Mouse (Mus musculus) kidney, embryonic 16.5 days (tissue): ENCODE measurements at regions not wholly inside any gene's neighbourhood (a gene's known extent, or its start where the extent isn't known, plus 50 kb on each side); places are given as distances from the start of the nearest gene placed in this dataset.

Experiments used
- ATAC-seq: fragments of 200-750 bp; cut with Nextera tagmentation; 2 replicates; pipeline ENCODE4 v1.8.0; 2017; ENCODE audit warnings: moderate TSS enrichment; ENCODE audit not compliant: low FRiP score, low TSS enrichment
- H3K27ac ChIP-seq: fragments of 300-500 bp; sonication (generic); 2 replicates; pipeline ENCODE4 v1.5.1; 2014; ENCODE audit warnings: low read length
- H3K27me3 ChIP-seq: fragments of 300-500 bp; sonication (generic); 2 replicates; pipeline ENCODE4 v1.6.1; 2014; ENCODE audit warnings: low read length, control low read depth, mixed read lengths; ENCODE audit not compliant: insufficient read depth
- H3K36me3 ChIP-seq: fragments of 300-500 bp; sonication (generic); 2 replicates; pipeline ENCODE4 v1.6.1; 2014; ENCODE audit warnings: low read length, control low read depth, mixed read lengths; ENCODE audit not compliant: insufficient read depth
- H3K4me1 ChIP-seq: fragments of 300-500 bp; sonication (generic); 2 replicates; pipeline ENCODE4 v1.6.1; 2014; ENCODE audit warnings: low read length, control low read depth, mixed read lengths; ENCODE audit not compliant: insufficient read depth
- H3K4me2 ChIP-seq: fragments of 300-500 bp; sonication (generic); replicated peaks from 2 replicates; pipeline ENCODE4 v1.6.1; 2014; ENCODE audit warnings: low read depth, low read length
- H3K4me3 ChIP-seq: fragments of 300-500 bp; sonication (generic); 2 replicates; pipeline ENCODE4 v1.5.1; 2014; ENCODE audit warnings: mild to moderate bottlenecking, low read length
- H3K9ac ChIP-seq: fragments of 300-500 bp; sonication (generic); replicated peaks from 2 replicates; pipeline ENCODE4 v1.6.1; 2014; ENCODE audit warnings: low read length
- H3K9me3 ChIP-seq: fragments of 300-500 bp; sonication (generic); 2 replicates; pipeline ENCODE4 v1.6.1; 2016; ENCODE audit warnings: low read length, control low read depth
- WGBS: fragments of 180-500 bp; shearing (Covaris S2); extraction: QIAGEN DNeasy Blood & Tissue Kit; methylation state at CpG from one replicate; pipeline ENCODE4 v1.1.7; 2014; 5-methylcytosine and 5-hydroxymethylcytosine counted together

- Histone ChIP-seq H3K9ac (no peak overlapping the region), H3K4me1 (no peaks in the 10 kb centered on the region), H3K4me3 (no peak overlapping the region), H3K9me3 (no peaks in the 10 kb centered on the region), H3K4me2 (no peak overlapping the region), H3K36me3 (no peaks in the 10 kb centered on the region), H3K27ac (no peak overlapping the region), H3K27me3 (no peaks in the 10 kb centered on the region)
- no peak for ATAC-seq
- 70% methylated on average over 3 of the region's 3 CpGs for WGBS
Measured at GRCm38 (mm10) chr7:67895166-67895565, 57.5 kb upstream of the Igf1r start.

GRCm38 (mm10) chr7:67892917-67893316 lies 59.7 kb upstream of the Igf1r start:
- Histone ChIP-seq H3K4me2 (no peak overlapping the region), H3K9ac (no peak overlapping the region), H3K4me3 (no peak overlapping the region), H3K9me3 (no peaks in the 10 kb centered on the region), H3K36me3 (no peaks in the 10 kb centered on the region), H3K4me1 (no peaks in the 10 kb centered on the region), H3K27ac (no peak overlapping the region), H3K27me3 (no peaks in the 10 kb centered on the region)
- ATAC-seq: no peak
- 72% methylated on average over 3 of the region's 3 CpGs for WGBS

GRCm38 (mm10) chr7:67883040-67883439 lies 69.6 kb upstream of the Igf1r start:
- Histone ChIP-seq H3K9ac (no peak overlapping the region), H3K9me3 (no peaks in the 10 kb centered on the region), H3K27ac (no peak overlapping the region), H3K4me3 (no peak overlapping the region), H3K4me2 (no peak overlapping the region), H3K27me3 (no peaks in the 10 kb centered on the region), H3K36me3 (no peaks in the 10 kb centered on the region), H3K4me1 (no peaks in the 10 kb centered on the region)
- no peak for ATAC-seq
- 83% methylated on average over 6 of the region's 6 CpGs for WGBS

GRCm38 (mm10) chr7:67882606-67883005 lies 70.0 kb upstream of the Igf1r start:
- no peak overlapping the region for H3K4me3 ChIP-seq
- ATAC-seq: no peak
- no peak overlapping the region for H3K27ac ChIP-seq
- H3K4me1 ChIP-seq: no peaks in the 10 kb centered on the region
- H3K9ac ChIP-seq: no peak overlapping the region
- H3K36me3 ChIP-seq: no peaks in the 10 kb centered on the region
- no peaks in the 10 kb centered on the region for H3K27me3 ChIP-seq
- H3K4me2 ChIP-seq: no peak overlapping the region
- H3K9me3 ChIP-seq: no peaks in the 10 kb centered on the region
- 74% methylated on average over 8 of the region's 8 CpGs for WGBS

- no peak for ATAC-seq
- WGBS: 29% methylated on average over 1 of the region's 1 CpGs
- no peak overlapping the region for H3K27ac ChIP-seq
- H3K36me3 ChIP-seq: no peaks in the 10 kb centered on the region
- no peaks in the 10 kb centered on the region for H3K9me3 ChIP-seq
- H3K4me2 ChIP-seq: no peak overlapping the region
- H3K4me1 ChIP-seq: no peaks in the 10 kb centered on the region
- no peaks in the 10 kb centered on the region for H3K27me3 ChIP-seq
- no peak overlapping the region for H3K9ac ChIP-seq
- H3K4me3 ChIP-seq: no peak overlapping the region
Measured at GRCm38 (mm10) chr7:67878226-67878625, 74.4 kb upstream of the Igf1r start.

GRCm38 (mm10) chr7:67877587-67877986 lies 75.0 kb upstream of the Igf1r start:
- Histone ChIP-seq H3K27ac (no peak overlapping the region), H3K36me3 (no peaks in the 10 kb centered on the region), H3K27me3 (no peaks in the 10 kb centered on the region; the same call in 1 of the 2 replicates), H3K9me3 (no peaks in the 10 kb centered on the region), H3K4me2 (no peak overlapping the region), H3K4me3 (no peak overlapping the region), H3K9ac (no peak overlapping the region), H3K4me1 (no peaks in the 10 kb centered on the region)
- 87% methylated on average over 3 of the region's 3 CpGs for WGBS
- no peak for ATAC-seq

- Histone ChIP-seq H3K27me3 (no peaks in the 10 kb centered on the region), H3K9me3 (no peaks in the 10 kb centered on the region), H3K4me1 (peaks cover 4% of the 10 kb centered on the region; the same call in 1 of the 2 replicates), H3K36me3 (no peaks in the 10 kb centered on the region), H3K4me2 (no peak overlapping the region), H3K9ac (no peak overlapping the region), H3K4me3 (no peak overlapping the region), H3K27ac (no peak overlapping the region)
- ATAC-seq: no peak
- WGBS: 73% methylated on average over 14 of the region's 14 CpGs
Measured at GRCm38 (mm10) chr7:67854080-67855022, 94.8 kb upstream of the Synm start.

- Histone ChIP-seq H3K27me3 (peaks cover 6% of the 10 kb centered on the region; the same call in 1 of the 2 replicates), H3K9me3 (no peaks in the 10 kb centered on the region), H3K36me3 (no peaks in the 10 kb centered on the region), H3K9ac (no peak overlapping the region), H3K4me2 (no peak overlapping the region), H3K4me3 (no peak overlapping the region), H3K27ac (no peak overlapping the region), H3K4me1 (peaks cover 10% of the 10 kb centered on the region; the same call in 1 of the 2 replicates)
- no peak for ATAC-seq
- WGBS: 92% methylated on average over 3 of the region's 3 CpGs
Measured at GRCm38 (mm10) chr7:67852859-67853258, 93.3 kb upstream of the Synm start.

- 8% methylated on average over 7 of the region's 7 CpGs for WGBS
- ATAC-seq: peak; percentile 51; the same call in 1 of the 2 replicates
Measured at GRCm38 (mm10) chr7:67849509-67849862, 89.9 kb upstream of the Synm start.

More at GRCm38 (mm10) chr7:67849509-67849862, 89.9 kb upstream of the Synm start:
- no peaks in the 10 kb centered on the region for H3K9me3 ChIP-seq
- H3K4me2 ChIP-seq: peak overlapping the region; percentile 80
- H3K36me3 ChIP-seq: no peaks in the 10 kb centered on the region
- peaks cover 14% of the 10 kb centered on the region; the same call in 1 of the 2 replicates for H3K4me1 ChIP-seq
- H3K9ac ChIP-seq: peak overlapping the region; percentile 70
- H3K27ac ChIP-seq: no peak overlapping the region
- H3K27me3 ChIP-seq: peaks cover 11% of the 10 kb centered on the region; the same call in 1 of the 2 replicates
- peak overlapping the region; percentile 57 for H3K4me3 ChIP-seq
